Mouse (Mus musculus): ENCODE data around the gene Glrp1. TPM values are rescaled to one million over a fixed set of nuclear protein-coding genes. Genes with fewer than 3 reads are reported as not detected.

Gene Glrp1
- 0.18 TPM in 1 of 2 replicates, not detected in the other for polyA plus RNA-seq (2012; rRNA removed; ENCODE audit: low replicate concordance)

GRCm38 (mm10) chr1:88509789-88510188 lies at the start of gene Glrp1:
Glrp1 (minus strand) TSS chr1:88510066.

Other genes with a start within 250 kb of the Glrp1 start
- gene Hjurp, start 232.4 kb downstream of the Glrp1 start, polyA plus RNA-seq (2012; rRNA removed; ENCODE audit: low replicate concordance), result 43.1 and 84.3 TPM in 2 replicates
- gene Trpm8, start 232.4 kb downstream of the Glrp1 start, polyA plus RNA-seq (2012; rRNA removed; ENCODE audit: low replicate concordance), result not detected in 2 replicates
- 0.81 TPM in 1 of 2 replicates, not detected in the other for gene Spp2, start 103.1 kb downstream of the Glrp1 start, polyA plus RNA-seq (2012; rRNA removed; ENCODE audit: low replicate concordance)
- 2.8 and 59.9 TPM in 2 replicates for gene Arl4c, start 192.2 kb upstream of the Glrp1 start, polyA plus RNA-seq (2012; rRNA removed; ENCODE audit: low replicate concordance)